Mouse (Mus musculus): ENCODE results near the gene Sass6. TPM values are rescaled to one million over a fixed set of nuclear protein-coding genes. Genes with fewer than 3 reads are reported as not detected.

Sass6 gene
- polyA plus RNA-seq, 1 experiment from 2014 or later = 18.8 TPM

- 78% methylated on average over 8 of the region's 8 CpGs for WGBS
- Histone ChIP-seq H3K9me3 (ENCODE audit: control insufficient read depth, low read length) (no peaks in the 10 kb centered on the region), H3K27ac (ENCODE audit: low read depth) (no peak overlapping the region), H3K27me3 (replicated peaks; ENCODE audit: control insufficient read depth, insufficient read depth, low read length) (no peaks in the 10 kb centered on the region), H3K4me3 (ENCODE audit: low read depth, low read length) (no peak overlapping the region), H3K36me3 (ENCODE audit: control insufficient read depth, insufficient read depth, low read length) (peaks cover 58% of the 10 kb centered on the region), H3K4me1 (replicated peaks; ENCODE audit: control insufficient read depth, insufficient read depth, low read length) (no peaks in the 10 kb centered on the region), H3K9ac (ENCODE audit: low read length) (no peak overlapping the region), H3K4me2 (ENCODE audit: low read length) (no peak overlapping the region)
- no peak for ATAC-seq (replicated peaks; ENCODE audit: low FRiP score, low TSS enrichment, low read depth)
- DNase-seq (ENCODE audit: low spot score) = no peak
Measured at GRCm38 (mm10) chr3:116615318-116616068, 20.7 kb downstream of the Sass6 start.

- Histone ChIP-seq H3K4me1 (replicated peaks; ENCODE audit: control insufficient read depth, insufficient read depth, low read length) (no peaks in the 10 kb centered on the region), H3K27ac (ENCODE audit: low read depth) (no peak overlapping the region), H3K4me2 (ENCODE audit: low read length) (no peak overlapping the region), H3K36me3 (ENCODE audit: control insufficient read depth, insufficient read depth, low read length) (peaks cover 71% of the 10 kb centered on the region), H3K27me3 (replicated peaks; ENCODE audit: control insufficient read depth, insufficient read depth, low read length) (no peaks in the 10 kb centered on the region), H3K9ac (ENCODE audit: low read length) (no peak overlapping the region), H3K4me3 (ENCODE audit: low read depth, low read length) (no peak overlapping the region), H3K9me3 (ENCODE audit: control insufficient read depth, low read length) (no peaks in the 10 kb centered on the region)
- 79% methylated on average over 6 of the region's 6 CpGs for WGBS
- ATAC-seq (replicated peaks; ENCODE audit: low FRiP score, low TSS enrichment, low read depth) (no peak), DNase-seq (ENCODE audit: low spot score) (no peak)
Measured at GRCm38 (mm10) chr3:116618855-116619254, 24.1 kb downstream of the Sass6 start.

GRCm38 (mm10) chr3:116620636-116621370, 26.0 kb downstream of the Sass6 start:
- H3K4me3 ChIP-seq (ENCODE audit: low read depth, low read length) = no peak overlapping the region
- no peak for DNase-seq (ENCODE audit: low spot score)
- 92% methylated on average over 7 of the region's 7 CpGs for WGBS

GRCm38 (mm10) chr3:116622641-116623040, 27.9 kb downstream of the Sass6 start:
- WGBS = 91% methylated on average over 7 of the region's 7 CpGs
- H3K36me3 ChIP-seq (ENCODE audit: control insufficient read depth, insufficient read depth, low read length) = peaks cover 54% of the 10 kb centered on the region
- ATAC-seq (replicated peaks; ENCODE audit: low FRiP score, low TSS enrichment, low read depth) = no peak

More at GRCm38 (mm10) chr3:116620636-116621370, 26.0 kb downstream of the Sass6 start:
- H3K27me3 ChIP-seq (replicated peaks; ENCODE audit: control insufficient read depth, insufficient read depth, low read length) = no peaks in the 10 kb centered on the region
- no peak overlapping the region for H3K27ac ChIP-seq (ENCODE audit: low read depth)
- H3K9ac ChIP-seq (ENCODE audit: low read length) = no peak overlapping the region
- no peaks in the 10 kb centered on the region for H3K9me3 ChIP-seq (ENCODE audit: control insufficient read depth, low read length)
- no peak overlapping the region for H3K4me2 ChIP-seq (ENCODE audit: low read length)
- H3K4me1 ChIP-seq (replicated peaks; ENCODE audit: control insufficient read depth, insufficient read depth, low read length) = no peaks in the 10 kb centered on the region
- peaks cover 54% of the 10 kb centered on the region for H3K36me3 ChIP-seq (ENCODE audit: control insufficient read depth, insufficient read depth, low read length)
- ATAC-seq (replicated peaks; ENCODE audit: low FRiP score, low TSS enrichment, low read depth) = no peak

GRCm38 (mm10) chr3:116631459-116631858, 36.7 kb downstream of the Sass6 start:
- Histone ChIP-seq H3K9me3 (ENCODE audit: control insufficient read depth, low read length) (no peaks in the 10 kb centered on the region), H3K9ac (ENCODE audit: low read length) (no peak overlapping the region), H3K27ac (ENCODE audit: low read depth) (no peak overlapping the region), H3K4me2 (ENCODE audit: low read length) (no peak overlapping the region), H3K36me3 (ENCODE audit: control insufficient read depth, insufficient read depth, low read length) (peaks cover 81% of the 10 kb centered on the region), H3K27me3 (replicated peaks; ENCODE audit: control insufficient read depth, insufficient read depth, low read length) (no peaks in the 10 kb centered on the region), H3K4me1 (replicated peaks; ENCODE audit: control insufficient read depth, insufficient read depth, low read length) (no peaks in the 10 kb centered on the region), H3K4me3 (ENCODE audit: low read depth, low read length) (no peak overlapping the region)
- ATAC-seq (replicated peaks; ENCODE audit: low FRiP score, low TSS enrichment, low read depth) (no peak), DNase-seq (ENCODE audit: low spot score) (no peak)
- WGBS = 68% methylated on average over 1 of the region's 1 CpGs

More at GRCm38 (mm10) chr3:116622641-116623040, 27.9 kb downstream of the Sass6 start:
- Histone ChIP-seq H3K4me3 (ENCODE audit: low read depth, low read length) (no peak overlapping the region), H3K4me1 (replicated peaks; ENCODE audit: control insufficient read depth, insufficient read depth, low read length) (no peaks in the 10 kb centered on the region), H3K4me2 (ENCODE audit: low read length) (no peak overlapping the region), H3K27me3 (replicated peaks; ENCODE audit: control insufficient read depth, insufficient read depth, low read length) (no peaks in the 10 kb centered on the region), H3K27ac (ENCODE audit: low read depth) (no peak overlapping the region), H3K9me3 (ENCODE audit: control insufficient read depth, low read length) (no peaks in the 10 kb centered on the region), H3K9ac (ENCODE audit: low read length) (no peak overlapping the region)
- no peak for DNase-seq (ENCODE audit: low spot score)

- H3K4me3 ChIP-seq (ENCODE audit: low read depth, low read length) = no peak overlapping the region
- no peak overlapping the region for H3K27ac ChIP-seq (ENCODE audit: low read depth)
- ATAC-seq (replicated peaks; ENCODE audit: low FRiP score, low TSS enrichment, low read depth) = no peak
- DNase-seq (ENCODE audit: low spot score) = no peak
- H3K9me3 ChIP-seq (ENCODE audit: control insufficient read depth, low read length) = no peaks in the 10 kb centered on the region
- H3K9ac ChIP-seq (ENCODE audit: low read length) = no peak overlapping the region
- no peaks in the 10 kb centered on the region for H3K27me3 ChIP-seq (replicated peaks; ENCODE audit: control insufficient read depth, insufficient read depth, low read length)
- H3K4me1 ChIP-seq (replicated peaks; ENCODE audit: control insufficient read depth, insufficient read depth, low read length) = no peaks in the 10 kb centered on the region
- WGBS = 95% methylated on average over 3 of the region's 3 CpGs
- H3K36me3 ChIP-seq (ENCODE audit: control insufficient read depth, insufficient read depth, low read length) = peaks cover 85% of the 10 kb centered on the region
- no peak overlapping the region for H3K4me2 ChIP-seq (ENCODE audit: low read length)
Measured at GRCm38 (mm10) chr3:116632971-116633370, 38.2 kb downstream of the Sass6 start.

- H3K36me3 ChIP-seq (ENCODE audit: control insufficient read depth, insufficient read depth, low read length) = peaks cover 84% of the 10 kb centered on the region
- no peaks in the 10 kb centered on the region for H3K9me3 ChIP-seq (ENCODE audit: control insufficient read depth, low read length)
- no peaks in the 10 kb centered on the region for H3K4me1 ChIP-seq (replicated peaks; ENCODE audit: control insufficient read depth, insufficient read depth, low read length)
- DNase-seq (ENCODE audit: low spot score) (no peak), ATAC-seq (replicated peaks; ENCODE audit: low FRiP score, low TSS enrichment, low read depth) (no peak)
- no peaks in the 10 kb centered on the region for H3K27me3 ChIP-seq (replicated peaks; ENCODE audit: control insufficient read depth, insufficient read depth, low read length)
- H3K4me2 ChIP-seq (ENCODE audit: low read length) = no peak overlapping the region
- 91% methylated on average over 3 of the region's 3 CpGs for WGBS
- no peak overlapping the region for H3K27ac ChIP-seq (ENCODE audit: low read depth)
- no peak overlapping the region for H3K9ac ChIP-seq (ENCODE audit: low read length)
- H3K4me3 ChIP-seq (ENCODE audit: low read depth, low read length) = no peak overlapping the region
Measured at GRCm38 (mm10) chr3:116634091-116634490, 39.3 kb downstream of the Sass6 start.

GRCm38 (mm10) chr3:116634853-116635252, 40.1 kb downstream of the Sass6 start:
- Histone ChIP-seq H3K9me3 (ENCODE audit: control insufficient read depth, low read length) (no peaks in the 10 kb centered on the region), H3K4me1 (replicated peaks; ENCODE audit: control insufficient read depth, insufficient read depth, low read length) (no peaks in the 10 kb centered on the region), H3K4me3 (ENCODE audit: low read depth, low read length) (no peak overlapping the region), H3K4me2 (ENCODE audit: low read length) (no peak overlapping the region), H3K36me3 (ENCODE audit: control insufficient read depth, insufficient read depth, low read length) (peaks cover 91% of the 10 kb centered on the region), H3K9ac (ENCODE audit: low read length) (no peak overlapping the region), H3K27ac (ENCODE audit: low read depth) (no peak overlapping the region), H3K27me3 (replicated peaks; ENCODE audit: control insufficient read depth, insufficient read depth, low read length) (no peaks in the 10 kb centered on the region)
- 95% methylated on average over 8 of the region's 8 CpGs for WGBS
- DNase-seq (ENCODE audit: low spot score) (no peak), ATAC-seq (replicated peaks; ENCODE audit: low FRiP score, low TSS enrichment, low read depth) (no peak)
